Mouse (Mus musculus) granulocyte monocyte progenitor cell, adult 5-6 weeks (primary cell): ENCODE measurements around the gene Adad1. TPM values are rescaled to one million over a fixed set of nuclear protein-coding genes. Genes with fewer than 3 reads are reported as not detected.

ENCODE experiments used
- ATAC-seq: replicated peaks from 2 replicates; pipeline ENCODE4 v1.8.0; 2016; ENCODE audit warnings: mild to moderate bottlenecking, moderate TSS enrichment, inconsistent platforms; ENCODE audit not compliant: poor library complexity, severe bottlenecking
- total RNA-seq, 2 experiments: library from RNA; stranded (forward) in 1 of 2; stranded (reverse) in 1 of 2; fragments of 200-712, 200-1000 nt in 1 of 2; fragments of >200 nt in 1 of 2; fragmentation: Nextera tagmentation in 1 of 2; gene quantifications; 2 replicates each; pipeline ENCODE4 v1.2.3; 2014 to 2017

Adad1 gene
- total RNA-seq, 2 experiments from 2014 or later = not detected

- ATAC-seq = no peak
Measured at GRCm38 (mm10) chr3:37158246-37158645, 94.9 kb downstream of the Adad1 start.

GRCm38 (mm10) chr3:37161096-37161495 lies 97.8 kb downstream of the Adad1 start:
- ATAC-seq = no peak

GRCm38 (mm10) chr3:37169283-37169682 lies 106.0 kb downstream of the Adad1 start:
- no peak for ATAC-seq

Other genes with a start within 250 kb of the Adad1 start
- gene 4932438A13Rik, start 200.4 kb upstream of the Adad1 start, total RNA-seq (2014; fragmentation: Nextera tagmentation) = 73.5 and 74.2 TPM in 2 replicates
- gene 4932438A13Rik, start 200.4 kb upstream of the Adad1 start, total RNA-seq (2017) = 38.2 and 43.3 TPM in 2 replicates
- 1.5 TPM in 1 of 2 replicates, not detected in the other for gene Il2, start 62.4 kb downstream of the Adad1 start, total RNA-seq (2014; fragmentation: Nextera tagmentation)
- gene Il2, start 62.4 kb downstream of the Adad1 start, total RNA-seq (2017) = not detected in 2 replicates
- not detected in 2 replicates for gene Il21, start 169.1 kb downstream of the Adad1 start, total RNA-seq (2014; fragmentation: Nextera tagmentation)
- not detected in 2 replicates for gene Il21, start 169.1 kb downstream of the Adad1 start, total RNA-seq (2017)
- gene Bbs12, start 249.0 kb downstream of the Adad1 start, total RNA-seq (2014; fragmentation: Nextera tagmentation) = 3.2 and 10.4 TPM in 2 replicates
- 4.4 and 5.4 TPM in 2 replicates for gene Bbs12, start 249.0 kb downstream of the Adad1 start, total RNA-seq (2017)
- gene Cetn4, start 249.2 kb downstream of the Adad1 start, total RNA-seq (2014; fragmentation: Nextera tagmentation) = 0.26 and 1.0 TPM in 2 replicates
- 0.26 and 1.6 TPM in 2 replicates for gene Cetn4, start 249.2 kb downstream of the Adad1 start, total RNA-seq (2017)